Mouse (Mus musculus): ENCODE data around the gene Zbed4. TPM values are rescaled to one million over a fixed set of nuclear protein-coding genes. Genes with fewer than 3 reads are reported as not detected.
A peak's percentile ranks its signal among the peaks of the same experiment; 100 is the strongest.
"Not testable (repeated sequence)": the region's sequence is repeated elsewhere in the genome, so short reads cannot be mapped to it uniquely, and the experiment has no call there.

The Zbed4 gene
- polyA plus RNA-seq, 1 experiment from 2014 or later = 14.7 TPM

DNA sequence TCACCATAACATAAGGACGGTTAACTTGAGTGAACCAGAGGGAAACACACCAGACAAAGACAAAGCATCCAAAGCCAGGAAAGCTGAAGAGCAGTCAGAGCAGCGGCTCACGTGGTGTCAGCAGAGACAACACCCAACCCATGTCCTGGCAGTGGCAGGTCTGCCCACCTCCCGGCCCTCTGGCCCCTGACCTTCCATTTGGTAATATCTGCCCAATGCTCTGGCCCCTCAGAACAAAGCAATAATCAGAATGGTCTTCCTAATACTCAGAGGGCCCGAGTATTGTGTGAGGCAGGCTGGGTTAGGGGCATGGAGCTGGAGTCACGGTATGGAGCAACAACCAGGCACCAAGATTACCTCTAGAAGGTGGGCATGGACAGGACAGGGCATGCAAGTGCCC, 28.3 kb upstream of the Zbed4 start:
- Histone ChIP-seq H3K27me3 (replicated peaks) (no peaks in the 10 kb centered on the region), H3K9ac (no peak overlapping the region), H3K4me2 (replicated peaks) (no peak overlapping the region), H3K27ac (no peak overlapping the region), H3K9me3 (no peaks in the 10 kb centered on the region), H3K36me3 (peaks cover 31% of the 10 kb centered on the region), H3K4me3 (replicated peaks) (no peak overlapping the region), H3K4me1 (replicated peaks) (no peaks in the 10 kb centered on the region)
- no peak for ATAC-seq
- 84% methylated on average over 6 of the region's 6 CpGs for WGBS

DNA sequence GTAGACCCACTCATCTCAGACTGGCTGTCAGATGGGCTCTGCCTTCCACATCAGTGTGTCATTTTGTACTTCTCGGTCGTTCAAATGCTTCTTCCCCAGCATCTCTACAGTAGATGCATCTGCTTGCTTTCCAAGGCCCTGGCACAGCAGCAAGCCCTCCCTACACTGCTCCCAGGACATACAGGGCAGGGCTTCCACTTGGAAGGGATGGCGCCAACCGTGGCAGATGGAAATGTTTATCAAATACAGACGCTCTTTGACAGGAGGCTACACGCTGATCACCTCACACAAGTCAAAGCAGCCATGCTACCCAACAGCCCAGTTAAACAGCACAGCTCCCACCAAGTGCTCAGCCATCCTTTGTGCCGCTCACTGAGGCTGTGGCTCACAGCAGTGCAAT, 27.1 kb upstream of the Zbed4 start:
- no peak overlapping the region for H3K27ac ChIP-seq
- no peaks in the 10 kb centered on the region for H3K9me3 ChIP-seq
- H3K36me3 ChIP-seq = peaks cover 41% of the 10 kb centered on the region
- 80% methylated on average over 7 of the region's 7 CpGs for WGBS
- no peak overlapping the region for H3K4me3 ChIP-seq (replicated peaks)
- no peak overlapping the region for H3K4me2 ChIP-seq (replicated peaks)
- no peak for ATAC-seq
- no peaks in the 10 kb centered on the region for H3K27me3 ChIP-seq (replicated peaks)
- no peak overlapping the region for H3K9ac ChIP-seq
- no peaks in the 10 kb centered on the region for H3K4me1 ChIP-seq (replicated peaks)

DNA sequence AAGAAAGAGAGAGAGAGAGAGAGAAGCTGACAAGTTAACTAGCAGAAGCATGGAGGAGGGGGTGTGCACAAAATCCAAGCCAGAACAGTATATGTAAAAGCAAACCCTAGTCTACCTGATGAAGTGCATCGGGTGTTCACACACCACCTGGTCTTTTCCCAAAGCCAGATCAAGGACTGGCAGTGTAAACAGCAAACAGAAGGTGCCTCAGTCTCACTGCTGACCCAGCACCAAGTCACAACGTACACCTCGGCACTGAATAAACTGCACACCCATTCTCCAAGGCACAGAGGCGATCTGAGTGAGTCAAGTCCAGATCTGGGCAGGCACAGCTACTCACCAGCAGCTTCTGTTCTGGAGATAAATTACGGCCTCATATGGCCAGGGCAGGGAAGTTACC, 26.4 kb upstream of the Zbed4 start:
- H3K27me3 ChIP-seq (replicated peaks) = no peaks in the 10 kb centered on the region
- H3K36me3 ChIP-seq = peaks cover 48% of the 10 kb centered on the region
- 76% methylated on average over 5 of the region's 5 CpGs for WGBS

DNA sequence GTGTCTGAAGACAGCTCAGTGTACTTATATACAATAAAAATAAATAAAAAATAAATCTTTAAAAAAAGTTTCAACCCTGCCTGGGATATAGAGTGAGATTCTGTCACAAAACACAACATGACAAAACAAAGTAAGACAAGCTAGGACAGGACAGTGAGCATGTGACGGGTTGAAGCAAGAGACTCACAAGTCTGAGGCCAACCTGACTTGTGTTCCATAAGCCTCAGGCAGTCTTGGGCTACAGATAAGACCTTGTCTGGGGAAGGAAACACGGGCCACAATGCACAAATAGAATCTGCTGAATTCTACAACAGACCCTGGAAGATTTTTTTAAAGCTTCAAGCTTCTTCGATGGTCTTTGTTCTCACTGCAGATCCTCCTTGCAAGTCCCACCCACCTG, 24.3 kb upstream of the Zbed4 start:
- Histone ChIP-seq H3K27me3 (replicated peaks) (no peaks in the 10 kb centered on the region), H3K4me2 (replicated peaks) (no peak overlapping the region), H3K4me1 (replicated peaks) (peaks cover 22% of the 10 kb centered on the region), H3K9me3 (no peaks in the 10 kb centered on the region), H3K36me3 (peaks cover 42% of the 10 kb centered on the region), H3K4me3 (replicated peaks) (no peak overlapping the region), H3K27ac (no peak overlapping the region), H3K9ac (no peak overlapping the region)
- WGBS = 87% methylated on average over 3 of the region's 3 CpGs
- no peak for ATAC-seq

More for the DNA sequence above, 26.4 kb upstream of the Zbed4 start:
- Histone ChIP-seq H3K27ac (no peak overlapping the region), H3K9ac (no peak overlapping the region), H3K4me2 (replicated peaks) (no peak overlapping the region), H3K4me3 (replicated peaks) (no peak overlapping the region), H3K9me3 (no peaks in the 10 kb centered on the region), H3K4me1 (replicated peaks) (peaks cover 1% of the 10 kb centered on the region; the same call in 1 of the 2 replicates)
- peak; percentile 47 for ATAC-seq

DNA sequence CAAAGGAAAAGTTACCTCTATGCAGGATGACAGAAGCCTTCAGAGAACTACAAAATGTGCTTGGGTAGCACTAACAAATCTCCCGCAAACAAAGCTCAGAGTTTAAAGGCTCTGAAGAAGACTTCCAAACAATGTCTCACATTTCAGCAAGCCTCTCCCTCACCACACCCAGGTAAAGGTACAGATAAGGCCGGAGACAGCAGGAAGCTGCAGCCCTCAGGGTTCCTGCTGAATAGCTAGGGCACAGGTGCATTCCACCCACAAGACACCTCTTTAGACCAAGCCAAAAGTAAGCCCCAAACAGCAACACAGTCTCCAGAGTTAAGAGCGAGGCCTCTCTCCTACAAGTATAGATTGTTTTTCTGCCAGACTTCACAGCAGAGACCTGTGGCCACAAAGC, 20.7 kb upstream of the Zbed4 start:
- Histone ChIP-seq H3K27me3 (replicated peaks) (no peaks in the 10 kb centered on the region), H3K9ac (no peak overlapping the region), H3K36me3 (peaks cover 23% of the 10 kb centered on the region), H3K27ac (peak overlapping the region; percentile 7; the same call in 1 of the 2 replicates), H3K4me1 (replicated peaks) (peaks cover 33% of the 10 kb centered on the region), H3K9me3 (no peaks in the 10 kb centered on the region), H3K4me2 (replicated peaks) (peak overlapping the region; percentile 76), H3K4me3 (replicated peaks) (no peak overlapping the region)
- WGBS = 46% methylated on average over 3 of the region's 3 CpGs
- no peak for ATAC-seq

DNA sequence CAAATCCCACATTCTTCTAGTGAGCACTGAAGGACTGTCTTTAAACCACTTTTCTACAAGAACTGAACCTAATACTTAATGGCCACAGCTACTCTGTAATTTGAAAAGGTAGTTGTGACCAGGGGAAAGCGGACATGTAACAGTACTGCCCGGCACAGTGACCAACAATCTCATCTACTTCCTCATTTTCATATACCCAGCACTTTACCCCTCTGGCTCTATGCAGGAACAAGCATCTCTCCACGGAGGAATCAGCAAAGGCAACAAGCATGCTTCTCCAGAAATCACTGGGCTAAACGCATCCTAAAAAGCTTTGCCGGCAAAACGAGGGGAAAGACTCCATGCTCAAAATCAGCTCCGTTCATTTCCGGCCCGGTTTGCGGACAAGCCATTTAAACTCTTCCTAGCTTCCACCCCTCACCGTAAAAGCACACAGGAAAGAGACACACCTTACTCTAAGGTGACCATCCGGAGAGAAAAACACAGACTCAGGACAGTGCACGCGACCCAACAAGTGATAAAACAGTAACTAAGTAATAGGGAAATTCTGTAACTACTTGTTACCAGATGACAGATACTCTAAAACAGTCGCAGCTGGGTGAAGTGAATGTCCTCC, 18.9 kb upstream of the Zbed4 start:
- 14% methylated on average over 15 of the region's 15 CpGs for WGBS
- Histone ChIP-seq H3K27ac (peak overlapping the region; percentile 87), H3K9ac (peak overlapping the region; percentile 98), H3K27me3 (replicated peaks) (no peaks in the 10 kb centered on the region), H3K4me2 (replicated peaks) (peak overlapping the region; percentile 76), H3K36me3 (peaks cover 20% of the 10 kb centered on the region), H3K9me3 (no peaks in the 10 kb centered on the region), H3K4me3 (replicated peaks) (peak overlapping the region; percentile 98), H3K4me1 (replicated peaks) (peaks cover 33% of the 10 kb centered on the region)
- no peak for ATAC-seq

DNA sequence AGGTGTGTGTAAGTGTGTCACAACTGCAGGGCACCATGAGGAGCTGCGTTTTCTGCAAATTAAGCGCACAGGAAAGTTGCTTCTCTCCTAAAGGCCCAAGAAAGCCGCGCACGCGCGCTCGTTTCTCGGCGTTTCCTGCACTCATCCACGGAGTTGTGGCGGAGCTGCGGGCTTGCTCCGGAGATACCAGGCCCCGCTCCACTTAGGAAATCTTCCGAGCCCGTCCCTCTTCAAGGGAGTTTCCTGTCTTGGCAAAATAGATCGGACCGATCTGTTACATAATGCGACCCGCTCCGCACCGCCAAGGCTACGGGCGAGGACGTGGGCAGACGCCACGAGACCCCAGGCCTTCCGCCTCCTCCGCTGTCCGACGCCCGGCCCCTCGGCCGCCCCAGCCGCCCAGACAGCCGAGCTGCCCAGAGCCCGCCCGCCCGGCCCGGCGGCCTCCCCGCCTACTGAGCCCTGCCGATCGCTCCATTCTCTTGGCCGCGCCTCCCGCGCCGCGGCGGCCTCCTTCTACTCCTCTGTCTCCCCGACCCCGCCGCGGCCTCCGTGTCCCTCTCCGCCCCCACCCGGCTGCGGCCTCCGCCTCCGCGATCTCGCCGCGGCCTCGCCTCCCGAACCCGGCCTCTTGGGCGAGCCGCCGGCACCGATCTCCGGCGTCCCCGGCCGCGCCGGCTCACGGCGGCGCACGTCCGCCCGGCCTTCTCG, 18.3 kb upstream of the Zbed4 start:
- peak overlapping the region; percentile 76 for H3K4me2 ChIP-seq (replicated peaks)
- WGBS = under 1% methylated on average over 62 of the region's 86 CpGs
- H3K9ac ChIP-seq = peak overlapping the region; percentile 98
- H3K27me3 ChIP-seq (replicated peaks) = no peaks in the 10 kb centered on the region
- peaks cover 20% of the 10 kb centered on the region for H3K36me3 ChIP-seq
- peak overlapping the region; percentile 98 for H3K4me3 ChIP-seq (replicated peaks)
- peak; percentile 64 for ATAC-seq
- H3K27ac ChIP-seq = peak overlapping the region; percentile 87
- H3K9me3 ChIP-seq = no peaks in the 10 kb centered on the region
- H3K4me1 ChIP-seq (replicated peaks) = peaks cover 33% of the 10 kb centered on the region

DNA sequence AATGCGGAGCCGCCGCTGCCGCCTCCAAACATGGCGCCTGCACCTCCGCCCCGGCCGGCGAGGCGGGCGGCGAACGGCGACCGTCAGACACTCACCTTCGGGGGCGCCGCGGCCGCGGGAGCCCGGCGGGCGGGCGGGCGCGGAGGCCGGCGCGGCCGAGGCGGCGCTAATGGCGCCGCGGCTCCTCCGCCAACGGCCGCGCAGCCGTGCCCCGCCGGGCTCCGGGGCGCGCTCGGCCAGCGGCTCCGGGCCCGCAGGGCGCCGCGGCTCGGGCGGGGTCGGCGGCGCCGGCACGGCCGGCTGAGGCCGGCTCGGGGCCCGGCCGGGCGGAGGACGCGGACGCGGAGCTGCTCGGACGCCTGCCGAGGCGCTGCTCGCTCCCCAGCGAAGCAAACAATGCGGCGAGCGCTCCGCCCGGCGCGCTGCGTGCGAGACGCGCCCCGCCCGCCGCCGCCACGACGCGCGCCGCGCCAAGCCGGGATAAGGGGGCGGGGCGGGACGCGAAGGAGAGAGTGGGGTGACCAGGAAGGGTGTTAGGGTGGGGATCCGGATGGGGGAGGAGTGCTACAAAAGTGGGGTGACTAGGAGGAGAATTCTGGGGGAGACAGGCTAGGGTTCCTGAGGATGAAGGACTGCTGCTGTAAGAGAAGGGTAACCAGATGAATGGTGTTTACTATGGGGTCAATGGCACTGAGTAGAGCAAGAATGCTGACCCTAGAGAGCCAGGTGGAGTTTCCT, 17.5 kb upstream of the Zbed4 start, which contains the start of gene Brd1:
Brd1 (minus strand) TSS at position 400 of the 738 bp plus-strand sequence.
- H3K4me3 ChIP-seq (replicated peaks) = peak within 1 kb of the TSS; percentile 98
- H3K4me2 ChIP-seq (replicated peaks) = peak within 1 kb of the TSS; percentile 82
- peaks cover 33% of the 10 kb centered on the region for H3K4me1 ChIP-seq (replicated peaks)
- under 1% methylated on average over 95 of the region's 103 CpGs for WGBS
- H3K27ac ChIP-seq = peak within 1 kb of the TSS; percentile 87
- peaks cover 13% of the 10 kb centered on the region for H3K36me3 ChIP-seq
- no peaks in the 10 kb centered on the region for H3K27me3 ChIP-seq (replicated peaks)
- no peaks in the 10 kb centered on the region for H3K9me3 ChIP-seq
- H3K9ac ChIP-seq = peak within 1 kb of the TSS; percentile 98
- peak; percentile 88 for ATAC-seq

DNA sequence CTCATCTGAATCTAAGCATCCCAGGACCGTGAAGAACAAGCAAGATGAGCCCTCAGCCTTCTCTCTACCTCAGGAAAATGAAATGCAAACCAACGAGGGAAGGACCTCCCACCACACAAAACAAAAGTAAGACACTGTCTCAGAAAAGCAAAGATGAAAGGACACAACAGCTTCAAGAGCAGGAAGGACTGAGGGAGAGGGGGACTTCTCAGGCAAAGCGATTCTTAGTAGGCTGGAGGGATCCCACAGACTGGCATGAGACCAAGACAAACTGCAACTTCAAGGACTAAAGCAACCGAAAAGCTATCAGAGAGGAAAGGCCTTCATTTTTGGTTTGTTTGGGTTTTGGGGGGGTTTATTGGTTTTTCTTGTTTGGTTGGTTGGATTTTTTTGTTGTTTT, 15.3 kb upstream of the Zbed4 start:
- ATAC-seq = no peak
- Histone ChIP-seq H3K4me1 (replicated peaks) (peaks cover 20% of the 10 kb centered on the region), H3K27ac (no peak overlapping the region), H3K9me3 (no peaks in the 10 kb centered on the region), H3K36me3 (no peaks in the 10 kb centered on the region), H3K27me3 (replicated peaks) (no peaks in the 10 kb centered on the region), H3K4me3 (replicated peaks) (no peak overlapping the region), H3K9ac (no peak overlapping the region), H3K4me2 (replicated peaks) (no peak overlapping the region)
- WGBS = 81% methylated on average over 4 of the region's 4 CpGs

DNA sequence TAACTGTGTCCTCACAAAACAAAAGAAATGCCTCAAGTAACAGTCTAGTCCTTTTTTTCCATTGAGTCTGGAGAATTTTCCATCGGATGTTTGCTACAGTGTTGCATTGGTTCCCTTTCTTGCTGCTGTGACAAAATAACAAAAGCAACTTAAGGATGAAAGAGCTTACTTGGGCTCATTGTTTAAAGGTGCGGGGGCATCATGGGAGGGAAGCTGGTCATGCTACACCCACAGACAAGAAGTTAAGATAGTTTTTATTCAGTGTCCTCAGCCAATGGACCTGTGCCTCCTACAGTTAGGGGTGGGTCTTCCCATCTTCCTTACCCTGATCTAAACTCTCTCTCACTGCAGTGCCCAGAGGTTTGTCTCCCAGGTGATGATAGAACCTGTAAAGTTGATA, 13.0 kb upstream of the Zbed4 start:
- Histone ChIP-seq H3K36me3 (no peaks in the 10 kb centered on the region), H3K4me1 (replicated peaks) (0 out of 2 replicates have a peak, but pooled peaks cover 5% of the 10 kb centered on the region), H3K27ac (no peak overlapping the region), H3K4me3 (replicated peaks) (no peak overlapping the region), H3K4me2 (replicated peaks) (no peak overlapping the region), H3K9ac (no peak overlapping the region), H3K9me3 (no peaks in the 10 kb centered on the region), H3K27me3 (replicated peaks) (no peaks in the 10 kb centered on the region)
- no peak for ATAC-seq
- 82% methylated on average over 2 of the region's 2 CpGs for WGBS

DNA sequence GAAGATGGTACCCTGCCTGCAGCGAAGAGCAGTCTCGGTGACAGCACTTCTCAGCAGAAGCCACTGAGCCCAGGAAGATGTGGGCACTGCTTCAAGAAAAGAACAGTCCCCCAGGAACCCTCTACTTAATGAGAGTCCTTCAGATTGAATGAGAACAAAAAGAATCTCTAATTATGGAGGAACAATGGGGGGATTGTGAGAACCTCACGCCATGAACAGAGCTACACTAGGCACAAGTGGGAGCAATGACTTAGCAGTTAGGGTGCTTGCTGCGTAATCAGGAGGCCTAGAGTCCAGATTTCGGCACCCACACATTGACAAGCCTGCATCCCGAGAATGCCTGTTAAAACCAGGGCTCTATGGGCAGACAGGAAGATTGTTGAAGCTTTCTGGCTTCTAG, 10.1 kb upstream of the Zbed4 start:
- Histone ChIP-seq H3K9me3 (no peaks in the 10 kb centered on the region), H3K4me2 (replicated peaks) (no peak overlapping the region), H3K9ac (no peak overlapping the region), H3K4me1 (replicated peaks) (no peaks in the 10 kb centered on the region), H3K27me3 (replicated peaks) (no peaks in the 10 kb centered on the region), H3K27ac (no peak overlapping the region), H3K4me3 (replicated peaks) (no peak overlapping the region), H3K36me3 (no peaks in the 10 kb centered on the region)
- WGBS = 74% methylated on average over 6 of the region's 6 CpGs
- ATAC-seq = no peak

DNA sequence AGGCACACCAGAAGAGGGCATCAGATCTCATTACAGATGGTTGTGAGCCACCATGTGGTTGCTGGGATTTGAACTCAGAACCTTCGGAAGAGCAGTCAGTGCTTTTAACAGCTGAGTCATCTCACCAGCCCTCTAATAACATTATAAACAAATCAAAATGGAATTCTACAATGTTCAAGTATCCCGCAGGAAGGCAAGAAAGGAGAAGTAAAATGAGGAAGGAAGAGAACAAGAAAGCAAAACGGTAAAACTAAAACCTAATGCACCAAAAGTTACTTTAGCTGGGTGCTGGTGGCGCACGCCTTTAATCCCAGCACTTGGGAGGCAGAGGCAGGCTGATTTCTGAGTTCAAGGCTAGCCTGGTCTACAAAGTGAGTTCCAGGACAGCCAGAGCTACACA, 8.1 kb upstream of the Zbed4 start:
- H3K27ac ChIP-seq; H3K4me1 ChIP-seq (replicated peaks); H3K4me2 ChIP-seq (replicated peaks); H3K36me3 ChIP-seq; H3K9me3 ChIP-seq; ATAC-seq; H3K9ac ChIP-seq; H3K27me3 ChIP-seq (replicated peaks); H3K4me3 ChIP-seq (replicated peaks): not testable (repeated sequence)
- WGBS = 82% methylated on average over 5 of the region's 5 CpGs
